Mouse (Mus musculus) MEL (cell line): Measurements from ENCODE around the gene Cdkn1a.

Experiments
- CHD2 ChIP-seq: IDR thresholded peaks from 2 replicates; pipeline ENCODE4 v1.6.1; 2011; ENCODE audit warnings: low read length, improper control_type of control experiment
- CTCF ChIP-seq, 3 experiments: IDR thresholded peaks in 2 of 3; conservative IDR thresholded peaks in 1 of 3; 2 replicates each; pipeline ENCODE4 v1.5.1; 2011 to 2012; ENCODE audit warnings: low read length in 3 of 3, low read depth in 2 of 3, mild to moderate bottlenecking in 2 of 3, improper control_type of control experiment in 1 of 3, inconsistent platforms in 1 of 3, mixed read lengths in 1 of 3, moderate library complexity in 1 of 3; ENCODE audit not compliant: control insufficient read depth in 1 of 3, insufficient read depth in 1 of 3, poor library complexity in 1 of 3, severe bottlenecking in 1 of 3
- MAX ChIP-seq: IDR thresholded peaks from 2 replicates; pipeline ENCODE4 v1.6.1; 2011; ENCODE audit warnings: low read length, improper control_type of control experiment
- MXI1 ChIP-seq: IDR thresholded peaks from 2 replicates; pipeline ENCODE4 v1.6.1; 2011; ENCODE audit warnings: mild to moderate bottlenecking, low read depth, low read length, improper control_type of control experiment
- MYB ChIP-seq: IDR thresholded peaks from 2 replicates; pipeline ENCODE4 v1.6.1; 2011; ENCODE audit warnings: mild to moderate bottlenecking, low read depth, low read length, improper control_type of control experiment
- POLR2A ChIP-seq, 2 experiments: IDR thresholded peaks; 2 replicates each; pipeline ENCODE4 v1.6.1; 2011 to 2012; ENCODE audit warnings: low read length in 2 of 2, mild to moderate bottlenecking in 2 of 2, control low read depth in 1 of 2, improper control_type of control experiment in 1 of 2, low read depth in 1 of 2, moderate library complexity in 1 of 2; ENCODE audit not compliant: control insufficient read depth in 1 of 2, insufficient read depth in 1 of 2, poor library complexity in 1 of 2
- POLR2AphosphoS2 ChIP-seq: IDR thresholded peaks from 2 replicates; pipeline ENCODE4 v1.6.1; 2011; ENCODE audit warnings: low read length, improper control_type of control experiment
- SMC3 ChIP-seq: IDR thresholded peaks from 2 replicates; pipeline ENCODE4 v1.6.1; 2011; ENCODE audit warnings: low read depth, low read length, improper control_type of control experiment
- ZC3H11A ChIP-seq: IDR thresholded peaks from 2 replicates; pipeline ENCODE4 v1.6.1; 2012; ENCODE audit warnings: low read depth, mild to moderate bottlenecking, inconsistent platforms, low read length, improper control_type of control experiment
- ZMIZ1 ChIP-seq: IDR thresholded peaks from 2 replicates; pipeline ENCODE4 v1.6.1; 2012; ENCODE audit warnings: low read depth, mild to moderate bottlenecking, inconsistent platforms, low read length, improper control_type of control experiment, moderate library complexity

DNA sequence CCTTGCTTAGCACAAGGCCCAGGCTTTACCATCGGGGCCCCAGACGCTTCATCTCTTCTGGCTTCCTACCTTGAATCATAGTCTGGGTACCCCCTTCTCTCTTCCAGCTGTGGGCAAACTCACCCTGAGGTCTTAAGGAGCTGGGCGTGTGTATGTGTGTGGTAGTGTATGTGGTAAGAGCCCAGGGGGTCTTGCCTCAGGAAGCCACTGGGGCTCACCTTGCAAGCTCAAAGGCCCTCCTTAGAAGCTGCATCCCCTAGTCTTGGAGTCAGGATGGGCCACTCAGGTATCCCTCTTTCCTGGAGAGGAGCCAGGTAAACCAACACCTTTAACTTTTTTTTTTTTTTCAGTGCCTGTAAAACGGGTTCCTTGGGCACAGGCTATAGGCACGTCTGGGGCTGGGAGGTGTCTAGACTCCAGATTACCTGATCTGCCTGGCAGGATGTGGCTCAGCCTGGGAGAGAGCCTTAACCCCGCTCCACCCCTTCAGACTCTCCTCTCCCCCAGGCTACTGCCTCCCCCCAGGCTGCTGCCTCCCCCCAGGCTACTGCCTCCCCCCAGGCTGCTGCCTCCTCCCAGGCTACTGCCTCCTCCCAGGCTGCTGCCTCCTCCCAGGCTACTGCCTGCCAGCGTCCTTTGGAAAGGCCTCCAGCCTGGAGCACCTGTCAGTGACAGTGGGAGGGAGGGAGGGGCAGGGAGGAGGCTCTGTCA lies 6.2 kb downstream of the Cdkn1a start:
- no peak for TF ChIP-seq MXI1
- no peak for TF ChIP-seq ZMIZ1
- no peak for TF ChIP-seq CTCF (IDR thresholded peaks at IDR 0.05 in 2 of 3, conservative IDR thresholded peaks at IDR 0.05 in 1 of 3; ENCODE audit: control insufficient read depth in 1 of 3, insufficient read depth in 1 of 3, low read depth in 2 of 3, low read length in 3 of 3, poor library complexity in 1 of 3, severe bottlenecking in 1 of 3)
- no peak for TF ChIP-seq MAX
- TF ChIP-seq CHD2 = no peak
- no peak for TF ChIP-seq ZC3H11A
- TF ChIP-seq POLR2AphosphoS2 = no peak
- no peak for TF ChIP-seq SMC3
- no peak for TF ChIP-seq POLR2A (IDR thresholded peaks at IDR 0.05; ENCODE audit: control insufficient read depth in 1 of 2, insufficient read depth in 1 of 2, low read depth in 1 of 2, low read length in 2 of 2, poor library complexity in 1 of 2)
- TF ChIP-seq MYB = no peak
